Mouse (Mus musculus) stomach, embryonic 15.5 days (tissue): ENCODE measurements at regions not wholly inside any gene's neighbourhood (a gene's known extent, or its start where the extent isn't known, plus 50 kb on each side); places are given as distances from the start of the nearest gene placed in this dataset.

Experiments used
- ATAC-seq: fragments of 200-750 bp; cut with Nextera tagmentation; 2 replicates; pipeline ENCODE4 v1.8.0; 2017; ENCODE audit warnings: low read depth, moderate number of reproducible peaks, moderate TSS enrichment; ENCODE audit not compliant: insufficient read depth, low FRiP score
- H3K27ac ChIP-seq: fragments of 300-500 bp; sonication (generic); 2 replicates; pipeline ENCODE4 v1.5.1; 2015; ENCODE audit warnings: mild to moderate bottlenecking, inconsistent platforms
- H3K27me3 ChIP-seq: fragments of 300-500 bp; sonication (generic); replicated peaks from 2 replicates; pipeline ENCODE4 v1.6.1; 2015; ENCODE audit warnings: inconsistent platforms
- H3K36me3 ChIP-seq: fragments of 300-500 bp; sonication (generic); 2 replicates; pipeline ENCODE4 v1.6.1; 2015; ENCODE audit warnings: inconsistent platforms
- H3K4me1 ChIP-seq: fragments of 300-500 bp; sonication (generic); 2 replicates; pipeline ENCODE4 v1.6.1; 2015; ENCODE audit warnings: inconsistent platforms
- H3K4me2 ChIP-seq: fragments of 300-500 bp; sonication (generic); 2 replicates; pipeline ENCODE4 v1.6.1; 2015; ENCODE audit warnings: mild to moderate bottlenecking, inconsistent platforms
- H3K4me3 ChIP-seq: fragments of 300-500 bp; sonication (generic); replicated peaks from 2 replicates; pipeline ENCODE4 v1.5.1; 2015; ENCODE audit warnings: inconsistent platforms
- H3K9ac ChIP-seq: fragments of 300-500 bp; sonication (generic); 2 replicates; pipeline ENCODE4 v1.6.1; 2015; ENCODE audit warnings: inconsistent platforms
- H3K9me3 ChIP-seq: fragments of 300-500 bp; sonication (generic); 2 replicates; pipeline ENCODE4 v1.6.1; 2016; ENCODE audit warnings: inconsistent platforms
- WGBS: fragments of 180-500 bp; shearing (Covaris S2); methylation state at CpG from one replicate; pipeline ENCODE4 v1.1.7; 2015; 5-methylcytosine and 5-hydroxymethylcytosine counted together

- Histone ChIP-seq H3K9me3 (no peaks in the 10 kb centered on the region), H3K27ac (no peak overlapping the region), H3K27me3 (no peaks in the 10 kb centered on the region), H3K36me3 (no peaks in the 10 kb centered on the region), H3K9ac (no peak overlapping the region), H3K4me1 (no peaks in the 10 kb centered on the region), H3K4me3 (no peak overlapping the region), H3K4me2 (no peak overlapping the region)
- ATAC-seq = no peak
- 63% methylated on average over 7 of the region's 7 CpGs for WGBS
Observed at GRCm38 (mm10) chr6:100923070-100923469, 89.6 kb downstream of the Ppp4r2 start.

DNA sequence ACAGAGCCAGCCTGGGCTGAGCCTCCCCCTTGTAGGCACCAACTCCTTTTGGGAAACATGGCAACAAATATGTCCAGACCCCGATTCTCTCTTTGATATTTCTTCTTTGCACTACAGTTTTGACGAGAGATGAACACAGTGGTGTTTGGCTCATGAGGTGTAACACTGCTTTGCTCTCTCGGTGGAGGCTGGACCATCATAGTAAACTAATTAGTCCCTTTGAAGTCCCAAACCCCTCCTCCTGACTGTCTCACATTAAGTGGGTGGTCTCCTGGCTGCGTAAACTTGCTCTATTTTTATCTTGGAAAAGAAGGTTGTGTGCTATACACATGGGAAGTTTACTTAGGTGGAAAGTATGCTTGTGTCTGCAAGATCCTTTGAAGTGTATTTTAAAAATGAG is 90.3 kb downstream of the Ppp4r2 start:
- no peak overlapping the region for H3K27ac ChIP-seq
- no peaks in the 10 kb centered on the region for H3K36me3 ChIP-seq
- 31% methylated on average over 4 of the region's 4 CpGs for WGBS
- no peaks in the 10 kb centered on the region for H3K4me1 ChIP-seq
- H3K27me3 ChIP-seq = no peaks in the 10 kb centered on the region
- H3K9ac ChIP-seq = no peak overlapping the region
- no peak for ATAC-seq
- H3K4me2 ChIP-seq = no peak overlapping the region
- H3K4me3 ChIP-seq = no peak overlapping the region
- no peaks in the 10 kb centered on the region for H3K9me3 ChIP-seq

DNA sequence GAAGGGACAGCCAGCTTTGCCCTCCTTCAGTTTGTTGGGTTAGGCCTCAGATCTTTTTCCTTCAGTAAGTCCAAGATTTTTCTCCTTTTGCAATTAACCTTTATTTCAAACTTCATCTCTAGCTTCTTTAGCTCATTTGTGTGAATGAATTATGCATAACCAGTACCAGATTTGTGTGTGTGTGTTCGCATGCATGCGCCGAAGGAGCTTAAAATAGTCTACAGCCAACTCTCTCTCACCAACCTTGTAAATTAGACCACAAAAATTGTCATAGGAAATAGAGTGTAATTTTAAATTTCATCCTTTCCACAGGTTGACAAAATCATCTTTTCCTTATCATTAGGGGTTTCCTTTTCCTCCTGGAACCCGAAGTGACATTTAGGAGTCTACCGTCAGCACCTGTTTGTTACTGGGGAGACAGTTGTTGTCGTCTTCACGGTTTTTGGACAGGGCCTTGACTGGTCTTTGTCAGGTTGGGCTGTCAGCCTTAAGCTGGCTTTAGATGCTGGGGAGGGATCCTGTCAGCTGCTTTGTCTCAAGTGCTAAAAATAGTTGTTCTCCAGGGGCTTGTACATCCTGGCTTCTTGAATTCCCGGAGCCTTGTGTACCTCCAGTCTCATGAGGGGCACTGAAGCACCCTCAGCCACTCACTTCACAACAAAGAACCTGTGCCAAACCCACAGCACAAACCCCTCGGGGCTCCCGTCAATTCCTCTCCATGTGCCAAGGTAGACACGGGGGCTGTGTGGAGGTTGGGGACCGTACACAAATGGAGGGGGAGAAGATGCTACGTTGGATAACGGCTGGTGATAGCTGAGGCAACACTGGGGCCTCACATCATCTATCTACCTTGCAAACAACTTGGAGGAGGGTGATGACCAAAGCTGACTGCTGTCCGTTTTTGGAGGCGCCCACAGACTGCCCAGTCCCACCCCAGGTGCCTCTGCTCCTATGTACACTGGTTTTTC is 95.7 kb downstream of the Ppp4r2 start:
- H3K4me3 ChIP-seq = no peak overlapping the region
- no peak overlapping the region for H3K9ac ChIP-seq
- no peak overlapping the region for H3K27ac ChIP-seq
- no peak for ATAC-seq
- H3K27me3 ChIP-seq = no peaks in the 10 kb centered on the region
- H3K9me3 ChIP-seq = no peaks in the 10 kb centered on the region
- H3K36me3 ChIP-seq = no peaks in the 10 kb centered on the region
- 0 out of 2 replicates have a peak, but pooled peaks cover 5% of the 10 kb centered on the region for H3K4me1 ChIP-seq
- WGBS = 59% methylated on average over 16 of the region's 16 CpGs
- H3K4me2 ChIP-seq = no peak overlapping the region

DNA sequence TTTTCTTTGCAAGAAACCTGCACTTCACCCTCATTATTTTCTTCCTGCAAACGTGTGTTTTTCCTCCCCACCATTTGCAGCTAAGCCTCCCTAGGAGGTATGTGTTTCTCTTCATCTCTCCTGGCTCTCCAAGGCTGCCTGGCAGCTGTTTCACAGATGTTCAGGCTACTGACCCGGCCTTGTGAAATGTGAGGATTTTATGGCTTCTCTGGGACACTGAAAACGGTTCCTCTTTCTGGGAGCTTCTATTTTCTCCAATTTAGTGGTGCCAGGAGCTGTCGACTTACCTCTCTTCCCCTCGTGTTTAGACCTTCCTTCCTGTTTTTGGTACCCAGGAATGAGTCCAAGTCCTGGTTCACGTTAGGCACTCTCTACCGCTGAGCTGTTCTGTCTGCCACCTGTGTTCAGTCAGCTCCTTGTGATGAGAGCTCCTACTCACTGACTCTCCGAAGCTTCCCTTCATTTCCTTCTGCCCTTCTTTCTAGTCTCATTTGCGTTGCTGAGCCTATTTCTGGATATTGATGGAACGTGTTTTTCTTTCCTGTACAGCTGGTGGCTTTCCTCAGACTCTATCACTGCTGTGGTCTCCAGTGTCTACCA is 96.4 kb downstream of the Ppp4r2 start:
- Histone ChIP-seq H3K4me3 (no peak overlapping the region), H3K4me2 (no peak overlapping the region), H3K4me1 (0 out of 2 replicates have a peak, but pooled peaks cover 5% of the 10 kb centered on the region), H3K27me3 (no peaks in the 10 kb centered on the region), H3K9ac (no peak overlapping the region), H3K9me3 (no peaks in the 10 kb centered on the region), H3K36me3 (no peaks in the 10 kb centered on the region), H3K27ac (no peak overlapping the region)
- 31% methylated on average over 10 of the region's 10 CpGs for WGBS
- no peak for ATAC-seq

- Histone ChIP-seq H3K27me3 (no peaks in the 10 kb centered on the region), H3K9me3 (no peaks in the 10 kb centered on the region), H3K4me2 (no peak overlapping the region), H3K9ac (no peak overlapping the region), H3K27ac (no peak overlapping the region), H3K4me1 (0 out of 2 replicates have a peak, but pooled peaks cover 5% of the 10 kb centered on the region), H3K36me3 (no peaks in the 10 kb centered on the region), H3K4me3 (no peak overlapping the region)
- ATAC-seq = no peak
- WGBS = 70% methylated on average over 6 of the region's 6 CpGs
Observed at GRCm38 (mm10) chr6:100930706-100931105, 97.3 kb downstream of the Ppp4r2 start.

DNA sequence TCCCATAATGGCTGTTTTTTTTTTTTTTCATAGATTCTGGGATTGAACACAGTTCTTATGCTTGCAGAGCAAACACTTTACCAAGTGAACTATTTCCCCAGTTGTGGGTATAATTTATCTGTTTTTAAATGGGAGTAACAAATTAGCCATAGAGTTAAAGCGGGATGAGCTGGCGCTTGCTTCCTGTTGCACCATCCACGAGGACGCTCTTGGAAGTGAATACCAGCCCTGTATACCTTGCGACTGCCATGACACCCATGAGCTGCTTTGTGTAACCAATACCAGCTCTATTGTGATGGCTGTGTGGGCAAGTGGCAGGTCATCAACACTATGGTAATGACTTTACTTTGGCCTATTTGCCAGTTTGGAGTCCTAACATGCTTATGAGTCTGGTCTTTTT is 101.0 kb downstream of the Ppp4r2 start:
- no peaks in the 10 kb centered on the region for H3K9me3 ChIP-seq
- H3K4me1 ChIP-seq = 0 out of 2 replicates have a peak, but pooled peaks cover 5% of the 10 kb centered on the region
- H3K4me3 ChIP-seq = no peak overlapping the region
- H3K27me3 ChIP-seq = no peaks in the 10 kb centered on the region
- ATAC-seq = no peak
- H3K36me3 ChIP-seq = no peaks in the 10 kb centered on the region
- H3K9ac ChIP-seq = no peak overlapping the region
- whole genome bisulfite sequencing = 90% methylated on average over 5 of the region's 5 CpGs
- H3K27ac ChIP-seq = no peak overlapping the region
- no peak overlapping the region for H3K4me2 ChIP-seq

GRCm38 (mm10) chr6:100937802-100938201 is 104.4 kb downstream of the Ppp4r2 start:
- WGBS = 85% methylated on average over 1 of the region's 1 CpGs
- Histone ChIP-seq H3K9me3 (no peaks in the 10 kb centered on the region), H3K9ac (no peak overlapping the region), H3K36me3 (no peaks in the 10 kb centered on the region), H3K4me1 (no peaks in the 10 kb centered on the region), H3K4me3 (no peak overlapping the region), H3K27me3 (no peaks in the 10 kb centered on the region), H3K27ac (no peak overlapping the region), H3K4me2 (no peak overlapping the region)
- no peak for ATAC-seq

GRCm38 (mm10) chr6:100938376-100938775 is 105.0 kb downstream of the Ppp4r2 start:
- H3K9ac ChIP-seq = no peak overlapping the region
- H3K27ac ChIP-seq = no peak overlapping the region
- no peaks in the 10 kb centered on the region for H3K9me3 ChIP-seq
- no peak overlapping the region for H3K4me3 ChIP-seq
- no peaks in the 10 kb centered on the region for H3K27me3 ChIP-seq
- ATAC-seq = no peak
- no peaks in the 10 kb centered on the region for H3K36me3 ChIP-seq
- no peaks in the 10 kb centered on the region for H3K4me1 ChIP-seq
- H3K4me2 ChIP-seq = no peak overlapping the region
- 63% methylated on average over 11 of the region's 11 CpGs for WGBS

- Histone ChIP-seq H3K4me1 (no peaks in the 10 kb centered on the region), H3K9me3 (no peaks in the 10 kb centered on the region), H3K27me3 (no peaks in the 10 kb centered on the region), H3K36me3 (no peaks in the 10 kb centered on the region), H3K27ac (no peak overlapping the region), H3K9ac (no peak overlapping the region), H3K4me2 (no peak overlapping the region), H3K4me3 (no peak overlapping the region)
- ATAC-seq = no peak
- 70% methylated on average over 12 of the region's 12 CpGs for WGBS
Observed at GRCm38 (mm10) chr6:100939042-100939441, 105.6 kb downstream of the Ppp4r2 start.

GRCm38 (mm10) chr6:100939766-100940165 is 106.3 kb downstream of the Ppp4r2 start:
- Histone ChIP-seq H3K36me3 (no peaks in the 10 kb centered on the region), H3K4me3 (no peak overlapping the region), H3K9me3 (no peaks in the 10 kb centered on the region), H3K27ac (no peak overlapping the region), H3K4me1 (no peaks in the 10 kb centered on the region), H3K27me3 (no peaks in the 10 kb centered on the region), H3K4me2 (no peak overlapping the region), H3K9ac (no peak overlapping the region)
- ATAC-seq = no peak
- WGBS = 71% methylated on average over 5 of the region's 5 CpGs

- Histone ChIP-seq H3K27me3 (no peaks in the 10 kb centered on the region), H3K9ac (no peak overlapping the region), H3K27ac (no peak overlapping the region), H3K9me3 (no peaks in the 10 kb centered on the region), H3K4me3 (no peak overlapping the region), H3K4me1 (no peaks in the 10 kb centered on the region), H3K4me2 (no peak overlapping the region), H3K36me3 (no peaks in the 10 kb centered on the region)
- WGBS = 79% methylated on average over 2 of the region's 2 CpGs
- ATAC-seq = no peak
Observed at GRCm38 (mm10) chr6:100941686-100942085, 108.3 kb downstream of the Ppp4r2 start.

GRCm38 (mm10) chr6:100942956-100943355 is 109.5 kb downstream of the Ppp4r2 start:
- Histone ChIP-seq H3K9ac (no peak overlapping the region), H3K4me2 (no peak overlapping the region), H3K36me3 (no peaks in the 10 kb centered on the region), H3K4me3 (no peak overlapping the region), H3K27me3 (no peaks in the 10 kb centered on the region), H3K4me1 (no peaks in the 10 kb centered on the region), H3K9me3 (no peaks in the 10 kb centered on the region), H3K27ac (no peak overlapping the region)
- no peak for ATAC-seq
- WGBS = 82% methylated on average over 6 of the region's 6 CpGs
